Comparison of ENCODE assay signal across 8 mouse cellular contexts in the genomic region with DNA sequence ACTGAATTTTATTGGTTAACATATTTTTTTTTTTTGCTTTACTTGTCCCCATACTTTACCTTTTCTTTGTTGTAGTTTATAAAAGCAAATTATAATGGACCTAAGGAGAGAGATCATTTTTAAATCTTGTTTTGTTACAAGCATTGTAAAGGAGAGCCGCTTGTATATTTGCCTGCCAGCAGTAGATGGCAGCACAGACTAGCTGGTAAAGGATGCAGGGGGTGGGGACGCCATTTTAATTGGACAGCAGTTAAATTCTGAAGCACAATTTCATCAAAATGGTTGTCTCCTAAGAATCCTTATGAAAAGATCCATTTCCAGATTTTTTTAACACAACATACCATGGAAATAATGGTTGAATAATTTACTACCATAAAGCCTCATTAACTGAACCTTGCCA.
DNase-seq lines count a peak whose midpoint lies in the region; ATAC-seq and TF ChIP-seq lines count a peak whose summit lies in the region.

No protein-coding gene starts in this region.

- peak; percentile 16 for DNase-seq in adrenal gland, adult 2 months
- no peak for DNase-seq in adrenal gland, postnatal 4 days (ENCODE audit: low spot score in 2 of 2)
- peak; percentile 18 to 28 for DNase-seq in left cerebral cortex, postnatal 10 days (ENCODE audit: extremely low spot score in 1 of 2, low spot score in 2 of 2)
- DNase-seq in left cerebral cortex, postnatal 36 days (ENCODE audit: low spot score in 2 of 2): no peak
- DNase-seq in brain, embryonic 14.5 days (ENCODE audit: low read depth): peak; percentile 77
- peak; percentile 21 to 30 for DNase-seq in lung, postnatal 4 days
- no peak for DNase-seq in MN1 (ENCODE audit: low spot score)

- TF ChIP-seq CTCF in brain, embryonic 14.5 days (IDR thresholded peaks at IDR 0.05; ENCODE audit: borderline replicate concordance, extremely low read depth, insufficient read depth, insufficient read length): peak; percentile 63; the same call in 1 of the 2 replicates

- ATAC-seq in granulocyte monocyte progenitor cell, adult 5-6 weeks (replicated peaks; ENCODE audit: poor library complexity, severe bottlenecking): peak; percentile 59

- intact Hi-C loops in left cerebral cortex, postnatal 10 days (cut with DNase I): loop anchor here (5.0 to 10.0 kb wide), 2 partner anchors 258 to 556 kb away; no protein-coding TSS in a partner anchor
- intact Hi-C loops in left cerebral cortex, postnatal 36 days (cut with DNase I): loop anchor here (2.0 kb wide), 1 partner anchor 258 kb away; no protein-coding TSS in a partner anchor

- no peak for TF ChIP-seq POLR2A in brain, embryonic 14.5 days (IDR thresholded peaks at IDR 0.05; ENCODE audit: borderline replicate concordance, extremely low read depth, insufficient read depth, insufficient read length, poor library complexity, severe bottlenecking)

Comparison
In these comparisons a context has a peak if more than half of its experiments do, and no peak if none do; other contexts are left out.
1. DNase-seq: peak in adrenal gland, adult 2 months (single experiment), left cerebral cortex, postnatal 10 days (2 of 2), brain, embryonic 14.5 days (single experiment) and lung, postnatal 4 days (2 of 2); none in adrenal gland, postnatal 4 days (0 of 2), left cerebral cortex, postnatal 36 days (0 of 2) and MN1 (single experiment).